Comparison of ENCODE assay signal across 11 mouse cellular contexts in genomic region chr2:161185122-161185521, GRCm38 (mm10).
DNase-seq lines count a peak whose midpoint lies in the region; ATAC-seq and TF ChIP-seq lines count a peak whose summit lies in the region.
"Had no signal": no experiment of that assay in that cellular context is flagged by ENCODE, and none has a peak within 500 bp of the region (broad histone marks: within the 10 kb centered on the region; RNA-seq: fewer than 3 reads in every experiment).

No protein-coding gene starts in this region.

- POLR2A ChIA-PET in Patski (lab: Charles Lee) = no interaction called here

- peak in 1 of 2 experiments; percentile 4 for DNase-seq in cerebellum, adult 2 months
- no peak for DNase-seq in cerebellum, postnatal 4 days (ENCODE audit: low spot score in 2 of 2)
- peak; percentile 16 for DNase-seq in liver, adult 2 months (ENCODE audit: extremely low read depth, low read depth, low spot score)
- DNase-seq in liver (no peak), Patski (ENCODE audit: low read depth, low spot score) (no peak)
- DNase-seq in urinary bladder, postnatal 4 days (ENCODE audit: low spot score in 2 of 2) = no peak
- DNase-seq in frontal cortex, postnatal 25 days (ENCODE audit: low spot score in 2 of 2) = no peak

- no peak for TF ChIP-seq POLR2A in cerebellum, adult 2 months (IDR thresholded peaks at IDR 0.05; ENCODE audit: borderline replicate concordance, insufficient read depth, low read length)
- no peak for TF ChIP-seq POLR2A in liver, adult 2 months (IDR thresholded peaks at IDR 0.05; ENCODE audit: extremely low read depth, insufficient read depth, low read length)

- H3K4me3 ChIP-seq in cerebellum, adult 2 months (replicated peaks; ENCODE audit: insufficient read depth, low read depth, low read length) = no peak overlapping the region
- H3K4me3 ChIP-seq in liver, adult 2 months (ENCODE audit: insufficient read depth, low read depth, low read length) = no peak overlapping the region
- H3K4me3 ChIP-seq: heart, embryonic 12.5 days; kidney, embryonic 15.5 days; megakaryocyte, embryonic 14.5 days had no signal

- CTCF ChIA-PET in Patski (lab: Charles Lee) = interaction anchor here (1.1 to 1.5 kb wide), 4 partner anchors 9 to 1474 kb away, joined by 3 to 5 read pairs (median 4); no protein-coding TSS in a partner anchor

- H3K36me3 ChIP-seq in liver, adult 2 months (ENCODE audit: control insufficient read depth, insufficient read depth, low read length) = no peaks in the 10 kb centered on the region
- H3K36me3 ChIP-seq: heart, embryonic 12.5 days; kidney, embryonic 15.5 days had no signal

- H3K4me1 ChIP-seq in cerebellum, adult 2 months (ENCODE audit: control insufficient read depth, insufficient read depth, low read length) = no peaks in the 10 kb centered on the region
- H3K4me1 ChIP-seq in liver, adult 2 months (ENCODE audit: control insufficient read depth, insufficient read depth, low read length) = no peaks in the 10 kb centered on the region
- H3K4me1 ChIP-seq: kidney, embryonic 15.5 days; megakaryocyte, embryonic 14.5 days had no signal

- no peak overlapping the region for H3K9ac ChIP-seq in liver, adult 2 months (ENCODE audit: low read depth, low read length)
- H3K9ac ChIP-seq: heart, embryonic 12.5 days; kidney, embryonic 15.5 days had no signal

- in situ Hi-C loops in Patski (cut with MboI; ENCODE audit: low pct_unique_long_range_greater_than_20kb) = no loop called here

- no peak for ATAC-seq in Patski
- peak; percentile 84 for ATAC-seq in megakaryocyte-erythroid progenitor cell, adult 5-6 weeks (replicated peaks; ENCODE audit: low FRiP score, low TSS enrichment, poor library complexity, severe bottlenecking)

- H3K27ac ChIP-seq in cerebellum, adult 2 months (ENCODE audit: insufficient read depth, low read length) = no peak overlapping the region
- H3K27ac ChIP-seq in liver, adult 2 months (replicated peaks; ENCODE audit: insufficient read depth, low read depth, low read length) = no peak overlapping the region
- H3K27ac ChIP-seq: kidney, embryonic 15.5 days had no signal

- H3K27me3 ChIP-seq in cerebellum, adult 2 months (ENCODE audit: control insufficient read depth, insufficient read depth, low read length) = no peaks in the 10 kb centered on the region
- no peaks in the 10 kb centered on the region for H3K27me3 ChIP-seq in liver, adult 2 months (ENCODE audit: control insufficient read depth, insufficient read depth, low read length)
- H3K27me3 ChIP-seq in Patski = peaks cover 20% of the 10 kb centered on the region
- H3K27me3 ChIP-seq: heart, embryonic 12.5 days; kidney, embryonic 15.5 days; megakaryocyte, embryonic 14.5 days had no signal

- H3K79me2 ChIP-seq in liver, adult 2 months (ENCODE audit: control insufficient read depth, insufficient read depth, low read length) = no peaks in the 10 kb centered on the region

- TF ChIP-seq CTCF in cerebellum, adult 2 months (IDR thresholded peaks at IDR 0.05; ENCODE audit: borderline replicate concordance, insufficient read depth, low read depth, low read length) = peak; percentile 31; the same call in 1 of the 2 replicates
- TF ChIP-seq CTCF in liver, adult 2 months (IDR thresholded peaks at IDR 0.05; ENCODE audit: low read depth, low read length) = peak; percentile 52
- TF ChIP-seq CTCF in Patski (IDR thresholded peaks at IDR 0.05) = peak; percentile 66
